Mouse (Mus musculus): ENCODE results near the gene Cuedc2. TPM values are rescaled to one million over a fixed set of nuclear protein-coding genes. Genes with fewer than 3 reads are reported as not detected.

The Cuedc2 gene
- polyA plus RNA-seq, 1 experiment = 69.8 TPM

- Histone ChIP-seq H3K4me3 (ENCODE audit: insufficient read depth, low read depth, low read length) (no peak overlapping the region), H3K27ac (ENCODE audit: insufficient read depth, low read depth, low read length) (no peak overlapping the region), H3K27me3 (replicated peaks; ENCODE audit: control insufficient read depth, insufficient read depth, low read length) (no peaks in the 10 kb centered on the region), H3K36me3 (ENCODE audit: control insufficient read depth, insufficient read depth, low read length) (no peaks in the 10 kb centered on the region), H3K4me1 (ENCODE audit: control insufficient read depth, insufficient read depth, low read length) (peaks cover 5% of the 10 kb centered on the region)
- no peak for TF ChIP-seq CTCF (conservative IDR thresholded peaks at IDR 0.05; ENCODE audit: insufficient read depth, insufficient read length, low read depth, low read length)
- no peak for TF ChIP-seq POLR2A (IDR thresholded peaks at IDR 0.05; ENCODE audit: low read depth, low read length)
- no peak for DNase-seq
- WGBS = 96% methylated on average over 12 of the region's 12 CpGs
These were observed 28.1 kb downstream of the Cuedc2 start for GRCm38 (mm10) chr19:46310312-46310865.

- Histone ChIP-seq H3K27me3 (replicated peaks; ENCODE audit: control insufficient read depth, insufficient read depth, low read length) (no peaks in the 10 kb centered on the region), H3K36me3 (ENCODE audit: control insufficient read depth, insufficient read depth, low read length) (no peaks in the 10 kb centered on the region), H3K4me3 (ENCODE audit: insufficient read depth, low read depth, low read length) (no peak overlapping the region), H3K27ac (ENCODE audit: insufficient read depth, low read depth, low read length) (no peak overlapping the region), H3K4me1 (ENCODE audit: control insufficient read depth, insufficient read depth, low read length) (peaks cover 5% of the 10 kb centered on the region)
- TF ChIP-seq CTCF (conservative IDR thresholded peaks at IDR 0.05; ENCODE audit: insufficient read depth, insufficient read length, low read depth, low read length) (no peak), POLR2A (IDR thresholded peaks at IDR 0.05; ENCODE audit: low read depth, low read length) (no peak)
- DNase-seq = no peak
- WGBS = 87% methylated on average over 21 of the region's 21 CpGs
These were observed 28.7 kb downstream of the Cuedc2 start for GRCm38 (mm10) chr19:46309651-46310305.

GRCm38 (mm10) chr19:46308706-46309435, 29.6 kb downstream of the Cuedc2 start:
- Histone ChIP-seq H3K4me1 (ENCODE audit: control insufficient read depth, insufficient read depth, low read length) (peaks cover 5% of the 10 kb centered on the region), H3K36me3 (ENCODE audit: control insufficient read depth, insufficient read depth, low read length) (no peaks in the 10 kb centered on the region), H3K27me3 (replicated peaks; ENCODE audit: control insufficient read depth, insufficient read depth, low read length) (no peaks in the 10 kb centered on the region), H3K4me3 (ENCODE audit: insufficient read depth, low read depth, low read length) (peak overlapping the region; percentile 28; the same call in 1 of the 2 replicates), H3K27ac (ENCODE audit: insufficient read depth, low read depth, low read length) (no peak overlapping the region)
- 5% methylated on average over 47 of the region's 47 CpGs for WGBS
- peak; percentile 83 for DNase-seq
- TF ChIP-seq POLR2A (IDR thresholded peaks at IDR 0.05; ENCODE audit: low read depth, low read length) (no peak), CTCF (conservative IDR thresholded peaks at IDR 0.05; ENCODE audit: insufficient read depth, insufficient read length, low read depth, low read length) (peak; percentile 96)

- Histone ChIP-seq H3K27ac (ENCODE audit: insufficient read depth, low read depth, low read length) (no peak overlapping the region), H3K36me3 (ENCODE audit: control insufficient read depth, insufficient read depth, low read length) (no peaks in the 10 kb centered on the region), H3K27me3 (replicated peaks; ENCODE audit: control insufficient read depth, insufficient read depth, low read length) (no peaks in the 10 kb centered on the region), H3K4me1 (ENCODE audit: control insufficient read depth, insufficient read depth, low read length) (peaks cover 5% of the 10 kb centered on the region), H3K4me3 (ENCODE audit: insufficient read depth, low read depth, low read length) (no peak overlapping the region)
- no peak for DNase-seq
- TF ChIP-seq CTCF (conservative IDR thresholded peaks at IDR 0.05; ENCODE audit: insufficient read depth, insufficient read length, low read depth, low read length) (no peak), POLR2A (IDR thresholded peaks at IDR 0.05; ENCODE audit: low read depth, low read length) (no peak)
- 86% methylated on average over 16 of the region's 16 CpGs for WGBS
These were observed 30.2 kb downstream of the Cuedc2 start for GRCm38 (mm10) chr19:46308303-46308702.

- no peak for TF ChIP-seq POLR2A (IDR thresholded peaks at IDR 0.05; ENCODE audit: low read depth, low read length)
- TF ChIP-seq CTCF (conservative IDR thresholded peaks at IDR 0.05; ENCODE audit: insufficient read depth, insufficient read length, low read depth, low read length) = no peak
- Histone ChIP-seq H3K27ac (ENCODE audit: insufficient read depth, low read depth, low read length) (no peak overlapping the region), H3K36me3 (ENCODE audit: control insufficient read depth, insufficient read depth, low read length) (no peaks in the 10 kb centered on the region), H3K27me3 (replicated peaks; ENCODE audit: control insufficient read depth, insufficient read depth, low read length) (no peaks in the 10 kb centered on the region), H3K4me1 (ENCODE audit: control insufficient read depth, insufficient read depth, low read length) (peaks cover 5% of the 10 kb centered on the region), H3K4me3 (ENCODE audit: insufficient read depth, low read depth, low read length) (no peak overlapping the region)
- no peak for DNase-seq
- 95% methylated on average over 16 of the region's 16 CpGs for WGBS
These were observed 30.7 kb downstream of the Cuedc2 start for GRCm38 (mm10) chr19:46307781-46308180.

GRCm38 (mm10) chr19:46306751-46307289, 31.7 kb downstream of the Cuedc2 start:
- no peak overlapping the region for H3K4me3 ChIP-seq (ENCODE audit: insufficient read depth, low read depth, low read length)
- TF ChIP-seq CTCF (conservative IDR thresholded peaks at IDR 0.05; ENCODE audit: insufficient read depth, insufficient read length, low read depth, low read length) (no peak), POLR2A (IDR thresholded peaks at IDR 0.05; ENCODE audit: low read depth, low read length) (no peak)
- H3K4me1 ChIP-seq (ENCODE audit: control insufficient read depth, insufficient read depth, low read length) = peaks cover 5% of the 10 kb centered on the region
- WGBS = 96% methylated on average over 9 of the region's 9 CpGs
- H3K36me3 ChIP-seq (ENCODE audit: control insufficient read depth, insufficient read depth, low read length) = no peaks in the 10 kb centered on the region
- H3K27ac ChIP-seq (ENCODE audit: insufficient read depth, low read depth, low read length) = no peak overlapping the region
- DNase-seq = no peak
- no peaks in the 10 kb centered on the region for H3K27me3 ChIP-seq (replicated peaks; ENCODE audit: control insufficient read depth, insufficient read depth, low read length)

GRCm38 (mm10) chr19:46306268-46306610, 32.3 kb downstream of the Cuedc2 start:
- no peak for DNase-seq
- TF ChIP-seq CTCF (conservative IDR thresholded peaks at IDR 0.05; ENCODE audit: insufficient read depth, insufficient read length, low read depth, low read length) = no peak
- TF ChIP-seq POLR2A (IDR thresholded peaks at IDR 0.05; ENCODE audit: low read depth, low read length) = no peak
- Histone ChIP-seq H3K36me3 (ENCODE audit: control insufficient read depth, insufficient read depth, low read length) (no peaks in the 10 kb centered on the region), H3K4me1 (ENCODE audit: control insufficient read depth, insufficient read depth, low read length) (peaks cover 5% of the 10 kb centered on the region), H3K27ac (ENCODE audit: insufficient read depth, low read depth, low read length) (no peak overlapping the region), H3K27me3 (replicated peaks; ENCODE audit: control insufficient read depth, insufficient read depth, low read length) (no peaks in the 10 kb centered on the region), H3K4me3 (ENCODE audit: insufficient read depth, low read depth, low read length) (peak overlapping the region; percentile 58)
- 53% methylated on average over 5 of the region's 5 CpGs for WGBS

All from kidney, adult 2 months (tissue).